8 mouse cellular contexts compared by ENCODE assay signal in genomic region chr10:36974086-36974675, GRCm38 (mm10). TPM values are rescaled to one million over a fixed set of nuclear protein-coding genes. Genes with fewer than 3 reads are reported as not detected.
DNase-seq lines count a peak whose midpoint lies in the region; ATAC-seq lines count a peak whose summit lies in the region.

Hdac2 (plus strand) TSS chr10:36974544.

- no peaks in the 10 kb centered on the region for H3K9me3 ChIP-seq in hindbrain, embryonic 15.5 days

- peak within 1 kb of the TSS; percentile 99 for H3K9ac ChIP-seq in hindbrain, embryonic 15.5 days

- peak within 1 kb of the TSS; percentile 83 for H3K4me3 ChIP-seq in hindbrain, embryonic 15.5 days

- H3K27me3 ChIP-seq in hindbrain, embryonic 15.5 days = no peaks in the 10 kb centered on the region

- H3K27ac ChIP-seq in hindbrain, embryonic 15.5 days (replicated peaks) = peak within 1 kb of the TSS; percentile 99

- H3K4me2 ChIP-seq in hindbrain, embryonic 15.5 days = peak within 1 kb of the TSS; percentile 85

- peaks cover 26% of the 10 kb centered on the region for H3K4me1 ChIP-seq in hindbrain, embryonic 15.5 days (replicated peaks)

- WGBS in hindbrain, embryonic 15.5 days = under 1% methylated on average over 65 of the region's 67 CpGs

- ATAC-seq in hindbrain, embryonic 15.5 days (ENCODE audit: low FRiP score, low read depth) = peak; percentile 98

- H3K36me3 ChIP-seq in hindbrain, embryonic 15.5 days = no peaks in the 10 kb centered on the region

- peak; percentile 90 for DNase-seq in R1 (ENCODE audit: low read depth, low spot score)
- DNase-seq in cerebellum, postnatal 25 days = peak; percentile 93 to 94
- peak; percentile 86 to 88 for DNase-seq in frontal cortex, postnatal 36 days (ENCODE audit: low spot score in 2 of 2)
- peak; percentile 81 for DNase-seq in left cerebral cortex, adult 11 months (ENCODE audit: low spot score)
- peak; percentile 89 to 92 for DNase-seq in lung, postnatal 4 days
- DNase-seq in retina, postnatal 7 days (ENCODE audit: low read depth, low spot score) = peak; percentile 84
- DNase-seq in urinary bladder, adult 2 months (ENCODE audit: low spot score) = peak; percentile 94

RNA-seq across cellular contexts. Expression of gene Hdac2, which starts in this region (rescaled TPM):
- 305 and 318 TPM in 2 replicates for polyA plus RNA-seq in hindbrain, embryonic 15.5 days (2015; fragmentation: Nextera tagmentation; extraction: Ambion mirVana)
- 53.1 and 69.5 TPM in 2 replicates for polyA plus RNA-seq in urinary bladder, adult 2 months (2012; rRNA removed)

Comparison
In these comparisons a context has a peak if more than half of its experiments do, and no peak if none do; other contexts are left out.
1. Peak in every context shown above with its lines: DNase-seq, ATAC-seq, H3K4me3 ChIP-seq and H3K27ac ChIP-seq.